Mouse (Mus musculus) kidney, embryonic 16.5 days (tissue): ENCODE results near the gene Bsdc1. TPM values are rescaled to one million over a fixed set of nuclear protein-coding genes. Genes with fewer than 3 reads are reported as not detected.

ENCODE experiments used
- ATAC-seq: fragments of 200-750 bp; cut with Nextera tagmentation; 2 replicates; pipeline ENCODE4 v1.8.0; 2017; ENCODE audit warnings: moderate TSS enrichment; ENCODE audit not compliant: low FRiP score, low TSS enrichment
- H3K27ac ChIP-seq: fragments of 300-500 bp; sonication (generic); 2 replicates; pipeline ENCODE4 v1.5.1; 2014; ENCODE audit warnings: low read length
- H3K27me3 ChIP-seq: fragments of 300-500 bp; sonication (generic); 2 replicates; pipeline ENCODE4 v1.6.1; 2014; ENCODE audit warnings: low read length, control low read depth, mixed read lengths; ENCODE audit not compliant: insufficient read depth
- H3K36me3 ChIP-seq: fragments of 300-500 bp; sonication (generic); 2 replicates; pipeline ENCODE4 v1.6.1; 2014; ENCODE audit warnings: low read length, control low read depth, mixed read lengths; ENCODE audit not compliant: insufficient read depth
- H3K4me1 ChIP-seq: fragments of 300-500 bp; sonication (generic); 2 replicates; pipeline ENCODE4 v1.6.1; 2014; ENCODE audit warnings: low read length, control low read depth, mixed read lengths; ENCODE audit not compliant: insufficient read depth
- H3K4me2 ChIP-seq: fragments of 300-500 bp; sonication (generic); replicated peaks from 2 replicates; pipeline ENCODE4 v1.6.1; 2014; ENCODE audit warnings: low read depth, low read length
- H3K4me3 ChIP-seq: fragments of 300-500 bp; sonication (generic); 2 replicates; pipeline ENCODE4 v1.5.1; 2014; ENCODE audit warnings: mild to moderate bottlenecking, low read length
- H3K9ac ChIP-seq: fragments of 300-500 bp; sonication (generic); replicated peaks from 2 replicates; pipeline ENCODE4 v1.6.1; 2014; ENCODE audit warnings: low read length
- H3K9me3 ChIP-seq: fragments of 300-500 bp; sonication (generic); 2 replicates; pipeline ENCODE4 v1.6.1; 2016; ENCODE audit warnings: low read length, control low read depth
- WGBS: fragments of 180-500 bp; shearing (Covaris S2); extraction: QIAGEN DNeasy Blood & Tissue Kit; methylation state at CpG from one replicate; pipeline ENCODE4 v1.1.7; 2014; 5-methylcytosine and 5-hydroxymethylcytosine counted together
- polyA plus RNA-seq: library from polyadenylated mRNA; unstranded; fragments of >200 nt; fragmentation: Nextera tagmentation; extraction: Ambion mirVana; gene quantifications from 2 replicates; pipeline ENCODE4 v1.2.1, GENCODE M21; 2015

Bsdc1 gene
- 31.8 and 33.6 TPM in 2 replicates for polyA plus RNA-seq

DNA sequence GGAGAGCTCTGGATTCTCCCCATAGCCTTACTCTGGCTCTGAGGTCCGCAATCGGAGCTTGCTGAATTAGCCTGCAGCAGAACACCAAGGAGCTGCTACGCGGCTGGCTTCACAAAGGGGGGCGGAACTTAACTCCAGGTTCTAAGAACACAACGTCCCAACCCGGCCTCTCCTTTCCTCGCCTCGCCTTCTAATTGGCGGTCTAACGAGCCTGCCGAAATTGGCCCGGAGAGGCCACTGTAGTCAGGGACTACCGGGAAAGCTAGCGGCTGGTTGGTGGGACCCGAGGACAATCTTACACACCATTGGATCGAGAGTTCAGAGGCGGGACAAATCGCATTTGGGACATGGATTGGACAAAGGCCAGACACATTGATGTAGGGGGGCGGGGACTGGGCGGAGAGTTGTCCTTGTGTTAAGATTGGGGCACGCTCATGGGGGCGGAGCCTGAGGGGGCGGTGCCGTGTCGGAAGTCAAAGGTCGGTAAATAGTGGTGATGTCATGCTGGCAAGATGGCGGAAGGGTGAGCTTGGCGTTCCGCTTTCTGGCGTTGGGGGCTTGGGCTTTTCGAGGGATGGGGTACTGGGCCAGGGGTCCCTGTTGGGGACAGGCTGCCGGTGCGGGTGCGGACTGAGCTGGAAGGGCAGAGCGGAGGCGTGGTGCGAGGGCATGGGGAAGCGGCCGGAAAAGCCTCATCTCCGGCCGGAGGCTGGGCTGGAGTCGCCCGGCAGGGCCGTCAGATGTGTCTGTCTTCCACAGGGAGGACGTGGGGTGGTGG, at the start of gene Bsdc1:
Gene Bsdc1, plus strand, starts transcription at position 399 of the 778 bp plus-strand sequence.
- peaks cover 13% of the 10 kb centered on the region for H3K36me3 ChIP-seq
- ATAC-seq = peak; percentile 99
- WGBS = under 1% methylated on average over 46 of the region's 46 CpGs
- peak within 1 kb of the TSS; percentile 90 for H3K27ac ChIP-seq
- peak within 1 kb of the TSS; percentile 85 for H3K4me2 ChIP-seq
- no peaks in the 10 kb centered on the region for H3K27me3 ChIP-seq
- H3K9me3 ChIP-seq = no peaks in the 10 kb centered on the region
- peak within 1 kb of the TSS; percentile 95 for H3K4me3 ChIP-seq
- H3K9ac ChIP-seq = peak within 1 kb of the TSS; percentile 82
- peaks cover 14% of the 10 kb centered on the region for H3K4me1 ChIP-seq

DNA sequence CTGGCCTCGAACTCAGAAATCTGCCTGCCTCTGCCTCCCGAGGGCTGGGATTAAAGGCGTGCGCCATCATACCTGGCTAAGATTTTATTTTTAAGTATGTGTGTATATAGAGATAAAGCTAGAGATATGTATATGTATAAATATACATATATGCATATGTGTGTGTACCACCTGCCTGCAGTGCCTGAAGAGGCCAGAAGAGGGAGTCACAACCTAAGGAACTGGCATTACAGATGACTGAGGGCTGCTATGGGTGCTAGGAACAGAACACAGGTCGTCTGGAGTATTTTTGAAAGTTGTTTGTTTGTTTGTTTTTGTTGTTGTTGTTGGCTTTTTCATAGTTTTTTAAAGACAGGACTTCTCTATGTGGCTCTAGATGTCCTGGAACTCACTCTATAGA, 45.5 kb upstream of the Bsdc1 start:
- Histone ChIP-seq H3K9me3 (no peaks in the 10 kb centered on the region), H3K9ac (no peak overlapping the region), H3K4me2 (no peak overlapping the region), H3K4me1 (no peaks in the 10 kb centered on the region), H3K27me3 (no peaks in the 10 kb centered on the region), H3K36me3 (no peaks in the 10 kb centered on the region), H3K4me3 (no peak overlapping the region), H3K27ac (no peak overlapping the region)
- WGBS = 92% methylated on average over 5 of the region's 5 CpGs
- ATAC-seq = no peak

DNA sequence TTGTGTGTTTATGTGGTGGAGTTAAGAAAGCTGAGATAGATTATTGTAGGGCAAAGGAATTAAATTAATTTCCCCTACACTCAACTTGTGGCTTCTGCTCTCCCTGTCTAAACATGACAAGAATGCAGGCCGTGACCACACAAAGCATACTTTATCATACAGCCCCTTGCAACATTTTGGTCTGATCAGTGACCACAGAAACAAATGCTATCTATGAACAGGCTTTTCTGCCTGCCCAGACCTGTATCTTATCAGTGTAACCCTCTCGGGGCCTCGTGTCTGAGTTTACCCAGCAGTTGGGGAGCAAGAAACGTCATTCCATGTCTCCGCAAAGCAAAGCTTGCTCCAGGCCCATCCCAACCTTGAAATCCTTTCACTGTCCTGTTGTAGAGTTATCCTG, 44.9 kb upstream of the Bsdc1 start:
- Histone ChIP-seq H3K4me1 (no peaks in the 10 kb centered on the region), H3K27me3 (no peaks in the 10 kb centered on the region), H3K9me3 (no peaks in the 10 kb centered on the region), H3K36me3 (no peaks in the 10 kb centered on the region), H3K4me2 (no peak overlapping the region), H3K9ac (no peak overlapping the region), H3K4me3 (no peak overlapping the region), H3K27ac (no peak overlapping the region)
- 71% methylated on average over 5 of the region's 5 CpGs for WGBS
- ATAC-seq = no peak

DNA sequence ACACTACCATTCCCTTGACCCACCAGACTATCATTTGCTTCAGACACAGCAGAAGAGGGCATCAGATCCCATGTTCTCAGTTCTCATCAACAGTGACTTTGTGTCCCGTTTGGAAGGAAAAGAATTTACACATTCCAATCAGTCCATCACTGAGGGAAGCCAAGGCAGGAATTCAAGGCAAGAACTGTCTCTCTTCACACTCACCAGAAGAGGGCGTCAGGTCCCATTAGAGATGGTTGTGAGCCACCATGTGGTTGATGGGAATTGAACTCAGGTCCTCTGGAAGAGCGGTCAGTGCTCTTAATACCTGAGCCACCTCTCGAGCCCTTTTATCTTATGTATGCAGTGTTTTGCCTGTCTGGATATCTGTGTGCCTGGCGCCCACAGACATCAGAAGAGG, 43.1 kb upstream of the Bsdc1 start:
- Histone ChIP-seq H3K27me3 (no peaks in the 10 kb centered on the region), H3K9me3 (no peaks in the 10 kb centered on the region), H3K4me1 (no peaks in the 10 kb centered on the region), H3K4me2 (no peak overlapping the region), H3K36me3 (no peaks in the 10 kb centered on the region), H3K9ac (no peak overlapping the region), H3K4me3 (no peak overlapping the region), H3K27ac (no peak overlapping the region)
- WGBS = 79% methylated on average over 5 of the region's 5 CpGs
- no peak for ATAC-seq

GRCm38 (mm10) chr4:129440340-129441063, 20.9 kb upstream of the Bsdc1 start, which contains the start of gene Zbtb8b:
Gene Zbtb8b, minus strand, starts transcription at chr4:129440853.
- 0 out of 2 replicates have a peak, but pooled peaks cover 4% of the 10 kb centered on the region for H3K4me1 ChIP-seq
- ATAC-seq = peak; percentile 97
- WGBS = 1% methylated on average over 33 of the region's 33 CpGs

DNA sequence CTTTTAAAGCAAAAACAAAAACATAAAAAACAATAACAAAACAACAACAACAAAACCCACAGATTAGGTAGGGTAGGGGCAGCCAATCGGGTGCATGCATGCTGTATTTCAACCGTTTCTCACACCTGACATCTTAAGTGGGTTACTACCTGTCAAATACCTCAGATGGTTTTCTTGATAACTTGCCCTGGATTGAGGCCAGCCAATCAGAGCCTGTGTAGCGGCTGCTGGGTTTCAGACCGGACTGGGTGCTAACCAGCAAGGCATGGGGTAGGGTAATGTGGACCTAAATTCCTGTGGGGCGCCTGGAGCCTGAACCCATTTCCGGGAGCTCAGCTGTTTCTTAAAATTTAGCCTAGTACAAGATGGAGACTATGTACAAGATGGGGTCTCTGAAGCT, 20.2 kb upstream of the Bsdc1 start:
- Histone ChIP-seq H3K4me3 (peak overlapping the region; percentile 61), H3K36me3 (no peaks in the 10 kb centered on the region), H3K27ac (no peak overlapping the region), H3K4me1 (0 out of 2 replicates have a peak, but pooled peaks cover 4% of the 10 kb centered on the region), H3K9ac (no peak overlapping the region), H3K9me3 (no peaks in the 10 kb centered on the region), H3K4me2 (peak overlapping the region; percentile 72), H3K27me3 (peaks cover 30% of the 10 kb centered on the region)
- 29% methylated on average over 6 of the region's 6 CpGs for WGBS
- ATAC-seq = no peak

More at GRCm38 (mm10) chr4:129440340-129441063, 20.9 kb upstream of the Bsdc1 start, which contains the start of gene Zbtb8b:
- H3K4me2 ChIP-seq = peak within 1 kb of the TSS; percentile 72
- no peaks in the 10 kb centered on the region for H3K36me3 ChIP-seq
- H3K9ac ChIP-seq = peak within 1 kb of the TSS; percentile 67
- H3K27ac ChIP-seq = no peak within 1 kb of the TSS
- H3K4me3 ChIP-seq = peak within 1 kb of the TSS; percentile 61
- no peaks in the 10 kb centered on the region for H3K9me3 ChIP-seq
- H3K27me3 ChIP-seq = peaks cover 30% of the 10 kb centered on the region

DNA sequence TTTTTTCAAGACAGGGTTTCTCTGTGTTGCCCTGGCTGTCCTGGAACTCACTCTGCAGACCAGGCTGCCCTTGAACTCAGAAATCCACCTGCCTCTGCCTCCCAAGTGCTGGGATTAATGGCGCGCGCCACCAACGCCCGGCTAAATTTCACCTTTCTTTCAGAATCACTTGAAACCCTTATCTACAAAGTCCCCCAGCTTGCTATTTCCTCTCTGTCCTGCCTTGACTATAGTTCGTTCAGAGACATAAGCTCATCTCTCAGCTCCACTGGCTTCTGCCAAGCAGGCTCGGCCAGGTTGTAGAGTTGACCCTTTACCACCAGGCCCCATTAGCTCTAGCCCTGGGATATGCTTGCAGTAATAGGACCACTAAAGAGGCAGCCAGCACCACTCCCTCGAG, 14.0 kb upstream of the Bsdc1 start:
- H3K27ac ChIP-seq = no peak overlapping the region
- WGBS = 72% methylated on average over 8 of the region's 8 CpGs
- H3K4me3 ChIP-seq = no peak overlapping the region
- H3K9me3 ChIP-seq = no peaks in the 10 kb centered on the region
- ATAC-seq = no peak
- H3K4me2 ChIP-seq = no peak overlapping the region
- H3K4me1 ChIP-seq = no peaks in the 10 kb centered on the region
- H3K27me3 ChIP-seq = 0 out of 2 replicates have a peak, but pooled peaks cover 8% of the 10 kb centered on the region
- H3K9ac ChIP-seq = no peak overlapping the region
- H3K36me3 ChIP-seq = no peaks in the 10 kb centered on the region

DNA sequence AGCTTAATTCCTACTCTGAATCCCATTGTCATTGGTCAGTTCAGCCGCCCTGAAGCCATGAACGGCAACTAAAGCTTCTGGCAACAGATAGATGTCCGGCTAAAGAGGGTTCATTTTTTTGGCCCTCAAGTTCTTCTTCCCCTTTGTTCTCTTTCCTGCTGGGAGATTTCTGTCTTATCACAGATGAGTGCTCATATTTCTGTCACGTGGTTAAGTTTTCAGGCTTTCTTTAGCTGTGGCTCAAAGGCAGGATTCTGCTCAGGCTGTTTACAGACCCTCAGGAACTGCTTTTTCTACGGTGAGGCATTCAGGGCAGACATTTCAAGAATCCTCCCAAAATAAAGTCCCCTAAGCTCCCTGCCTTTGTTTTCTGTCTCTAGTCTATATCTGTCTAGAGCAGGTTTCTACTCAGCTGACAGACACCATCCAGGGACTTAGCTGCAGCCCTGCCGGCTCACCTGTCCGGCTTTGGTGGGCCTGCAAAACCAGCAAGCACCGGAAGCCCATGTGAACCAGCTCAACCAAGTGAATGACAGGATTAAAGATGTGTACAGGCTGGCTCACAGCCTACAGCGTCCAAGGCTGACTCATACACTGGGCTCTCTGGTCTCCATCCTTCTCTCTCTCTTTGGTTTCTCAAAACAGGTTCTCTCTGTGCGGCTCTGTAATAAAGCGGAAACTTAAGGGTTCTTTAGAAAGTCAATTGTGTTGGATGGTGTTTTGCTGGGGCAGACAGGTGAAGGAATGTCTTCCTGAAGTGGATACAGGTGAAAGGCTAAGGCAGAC, 13.4 kb upstream of the Bsdc1 start:
- 0 out of 2 replicates have a peak, but pooled peaks cover 2% of the 10 kb centered on the region for H3K27me3 ChIP-seq
- no peak overlapping the region for H3K4me2 ChIP-seq
- no peak overlapping the region for H3K27ac ChIP-seq
- no peak for ATAC-seq
- whole genome bisulfite sequencing = 79% methylated on average over 11 of the region's 11 CpGs
- H3K9me3 ChIP-seq = no peaks in the 10 kb centered on the region
- no peak overlapping the region for H3K4me3 ChIP-seq
- no peak overlapping the region for H3K9ac ChIP-seq
- no peaks in the 10 kb centered on the region for H3K4me1 ChIP-seq
- H3K36me3 ChIP-seq = no peaks in the 10 kb centered on the region

DNA sequence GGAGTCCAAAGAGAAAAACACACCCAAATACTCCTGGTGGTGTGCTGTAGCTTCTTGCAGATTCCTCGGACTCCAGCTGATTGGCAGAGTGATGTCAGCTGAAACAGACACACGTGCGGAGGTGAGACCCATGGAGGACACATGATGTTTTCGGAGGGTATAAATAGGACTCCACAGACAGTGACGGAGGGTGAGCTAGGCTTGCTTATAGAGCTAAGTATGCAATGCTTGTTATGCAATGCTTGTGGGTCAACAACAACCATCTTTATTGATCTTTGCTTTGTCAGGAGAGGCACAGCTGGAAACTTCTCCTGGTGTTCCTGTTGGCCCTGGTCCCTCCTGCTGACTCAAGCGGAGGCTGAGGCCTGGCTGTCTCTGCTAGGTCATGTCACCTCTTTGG, 12.7 kb upstream of the Bsdc1 start:
- no peak for ATAC-seq
- H3K4me1 ChIP-seq = no peaks in the 10 kb centered on the region
- H3K36me3 ChIP-seq = no peaks in the 10 kb centered on the region
- no peak overlapping the region for H3K27ac ChIP-seq
- no peak overlapping the region for H3K4me3 ChIP-seq
- H3K4me2 ChIP-seq = no peak overlapping the region
- H3K27me3 ChIP-seq = no peaks in the 10 kb centered on the region
- no peaks in the 10 kb centered on the region for H3K9me3 ChIP-seq
- 85% methylated on average over 6 of the region's 6 CpGs for WGBS
- no peak overlapping the region for H3K9ac ChIP-seq
